Mouse (Mus musculus) frontal cortex, postnatal 14 days (tissue): ENCODE measurements around the gene Ipcef1.

Experiments
- DNase-seq, 2 experiments: peaks; one replicate each; pipeline ENCODE4 v3.0.0; 2022; ENCODE audit warnings: low spot score in 2 of 2

Ipcef1 gene

GRCm38 (mm10) chr10:6968334-6968733 is 83.9 kb downstream of the Ipcef1 start:
- no peak for DNase-seq

GRCm38 (mm10) chr10:6967588-6968242 is 84.6 kb downstream of the Ipcef1 start:
- DNase-seq = no peak

DNA sequence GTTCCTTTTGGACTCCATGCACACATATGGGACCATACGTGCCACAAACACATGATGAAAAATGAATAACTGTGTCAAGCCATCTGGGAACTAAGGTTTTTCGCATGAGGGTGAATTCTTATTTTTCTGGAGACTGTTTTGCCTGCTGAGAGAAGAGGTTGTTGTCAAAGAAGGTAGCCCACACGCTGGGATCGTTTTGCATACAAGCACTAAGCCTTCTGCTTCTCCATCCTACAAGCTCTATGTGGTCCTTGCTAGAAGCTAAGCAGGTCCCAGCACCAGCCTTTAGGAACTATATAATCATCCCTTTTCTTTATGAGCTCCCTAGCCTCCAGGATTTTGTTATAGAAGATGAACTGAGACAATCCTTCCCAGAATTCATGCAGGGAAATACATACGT is 93.5 kb downstream of the Ipcef1 start:
- DNase-seq = no peak

GRCm38 (mm10) chr10:6956357-6956756 is 95.9 kb downstream of the Ipcef1 start:
- no peak for DNase-seq

DNA sequence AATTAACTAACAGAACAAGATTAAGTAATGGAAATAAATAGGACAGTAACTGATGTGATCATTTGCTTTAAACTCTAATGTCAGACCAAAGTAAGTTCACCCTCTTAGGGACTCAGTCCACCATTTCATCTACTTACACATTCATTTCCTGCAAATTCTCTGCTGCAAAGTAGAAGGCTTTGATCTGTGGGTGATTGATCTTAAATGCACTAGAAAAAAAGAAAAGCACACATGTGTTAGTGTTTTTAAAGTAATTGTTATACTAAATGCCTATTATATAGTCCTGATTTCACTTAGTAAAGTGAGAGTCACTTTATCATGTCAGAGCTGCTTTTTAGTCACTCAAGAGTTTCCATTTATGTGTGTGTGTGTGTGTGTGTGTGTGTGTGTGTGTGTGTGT is 97.7 kb downstream of the Ipcef1 start:
- DNase-seq = no peak

GRCm38 (mm10) chr10:6953115-6953514 is 99.2 kb downstream of the Ipcef1 start:
- no peak for DNase-seq

DNA sequence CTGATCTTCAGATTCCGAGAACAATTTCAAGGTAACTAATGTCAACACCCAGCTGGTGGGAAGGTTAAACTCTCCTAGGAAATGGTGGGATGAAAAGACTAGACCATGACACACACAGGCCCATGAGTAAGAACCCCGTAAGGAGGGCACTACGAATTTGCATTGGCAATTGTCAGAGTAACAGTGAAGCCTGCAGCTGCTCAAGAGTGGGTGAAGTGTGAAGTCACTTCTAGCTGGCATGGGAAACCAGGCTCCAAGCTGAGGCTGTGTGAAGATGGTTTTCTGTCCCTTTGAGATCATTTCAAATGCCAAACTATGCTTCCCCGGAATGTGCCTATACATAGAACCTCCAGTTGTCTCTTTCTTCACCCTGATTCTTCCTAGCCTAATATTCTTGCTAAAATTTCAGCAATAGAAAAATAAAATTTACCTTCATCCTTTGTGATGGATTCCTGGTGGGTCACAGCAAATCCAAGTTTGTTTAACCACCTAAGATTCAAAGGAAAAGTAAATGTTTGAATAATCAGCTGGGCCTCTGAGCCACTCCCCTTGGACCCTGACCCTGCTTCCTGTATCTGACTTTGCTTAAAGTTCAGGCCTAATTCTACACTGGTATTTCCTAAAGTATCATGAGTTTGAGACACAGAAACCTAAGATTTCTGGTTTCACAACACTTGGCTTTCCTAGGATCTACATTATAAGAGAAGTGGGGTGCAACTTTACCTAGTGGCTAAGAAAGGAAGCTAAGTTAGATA is 115.4 kb downstream of the Ipcef1 start:
- peak; percentile 28 to 54 for DNase-seq

DNA sequence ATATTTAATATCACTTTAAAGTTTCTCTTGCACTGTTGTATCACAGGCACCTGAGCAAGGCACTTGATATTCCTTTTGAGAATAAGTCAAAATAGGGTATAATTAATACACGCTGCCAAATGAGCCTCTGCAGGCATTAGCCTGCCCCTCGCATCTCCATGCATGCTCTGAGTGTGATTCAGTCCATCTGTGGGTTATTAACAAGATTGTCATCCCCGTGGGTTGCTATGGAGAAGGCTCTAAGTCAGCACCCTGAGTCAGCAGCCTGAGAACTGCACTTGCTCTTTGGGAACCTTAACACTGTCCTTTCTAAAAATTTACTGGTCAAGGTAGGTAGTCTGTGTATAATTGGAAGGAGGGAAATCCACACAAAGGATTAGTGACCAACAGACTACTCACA is 117.5 kb downstream of the Ipcef1 start:
- DNase-seq = no peak

- DNase-seq = no peak
Measured at GRCm38 (mm10) chr10:6930889-6931288, 121.4 kb downstream of the Ipcef1 start.

DNA sequence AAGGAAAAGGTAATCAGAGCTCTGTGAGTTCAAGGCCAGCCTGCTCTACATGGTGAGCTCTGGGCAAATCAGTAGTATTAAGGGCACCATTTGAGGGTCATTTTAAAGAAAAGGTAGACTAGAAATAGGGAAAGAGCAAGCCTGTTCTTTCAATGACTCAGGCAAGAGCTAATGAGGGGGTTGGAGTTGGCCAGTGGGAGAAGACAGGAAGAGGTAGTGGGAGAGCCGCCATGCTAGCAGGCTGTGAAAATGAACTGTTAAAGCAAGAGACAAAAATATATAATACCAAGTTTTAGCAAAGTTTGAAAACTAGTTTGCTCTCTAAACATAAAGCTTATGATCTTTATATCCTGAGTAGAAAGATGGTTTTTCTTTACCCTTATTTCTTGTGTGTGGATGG is 121.9 kb downstream of the Ipcef1 start:
- DNase-seq = no peak

DNA sequence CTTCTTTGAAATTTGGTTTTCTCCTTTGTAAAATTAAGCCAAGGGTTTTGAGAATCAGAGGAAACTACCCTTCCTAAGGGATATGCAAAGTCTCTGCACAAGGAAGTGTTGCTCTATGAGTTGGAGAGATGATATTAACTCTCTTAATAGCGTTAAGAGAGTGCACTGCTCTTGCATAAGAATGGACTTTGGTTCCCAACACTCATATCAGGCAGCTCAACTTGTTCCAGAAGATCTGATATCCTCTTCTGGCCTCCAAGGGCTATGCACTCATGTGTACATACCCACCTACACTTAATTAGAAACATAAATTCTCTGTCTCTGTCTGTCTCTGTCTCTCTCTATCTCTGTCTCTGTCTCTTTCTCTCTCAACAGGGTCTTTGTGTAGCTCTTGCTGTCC is 123.4 kb downstream of the Ipcef1 start:
- DNase-seq = no peak

GRCm38 (mm10) chr10:6927600-6928223 is 124.6 kb downstream of the Ipcef1 start:
- no peak for DNase-seq

GRCm38 (mm10) chr10:6926724-6927123 is 125.6 kb downstream of the Ipcef1 start:
- DNase-seq = no peak

- peak; percentile 45 to 69 for DNase-seq
Measured at GRCm38 (mm10) chr10:6916545-6917257, 135.6 kb downstream of the Ipcef1 start.

GRCm38 (mm10) chr10:6915991-6916390 is 136.3 kb downstream of the Ipcef1 start:
- DNase-seq = no peak

GRCm38 (mm10) chr10:6909763-6910162 is 142.5 kb downstream of the Ipcef1 start:
- DNase-seq = no peak

DNA sequence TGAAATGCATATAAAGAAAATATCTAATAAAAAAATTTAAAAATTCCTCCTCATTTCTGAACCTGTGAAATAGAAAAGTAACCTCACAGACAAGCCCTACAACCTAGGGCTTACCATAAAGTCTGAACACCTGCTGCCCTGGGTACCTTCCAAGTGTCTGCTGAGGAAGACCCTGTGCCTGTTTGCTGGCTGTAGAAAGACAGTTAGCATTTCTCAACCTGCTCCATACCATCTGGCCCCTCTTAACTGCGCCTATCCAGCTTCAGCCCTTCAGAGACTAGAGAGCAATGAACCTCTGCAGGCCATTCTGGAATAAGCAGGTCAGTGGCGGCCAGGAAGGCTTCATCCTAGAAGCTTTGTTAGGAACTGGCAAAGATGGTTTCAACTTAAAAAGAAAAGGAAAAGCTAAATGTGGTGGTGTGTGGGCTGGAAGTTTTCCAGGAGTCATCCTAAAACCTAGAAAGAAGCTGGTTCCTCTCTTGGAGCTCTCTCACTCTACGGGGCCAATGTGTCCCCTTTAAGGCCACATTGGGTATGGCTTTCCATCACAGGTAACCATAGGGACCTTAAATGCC is 150.4 kb downstream of the Ipcef1 start:
- DNase-seq = no peak

DNA sequence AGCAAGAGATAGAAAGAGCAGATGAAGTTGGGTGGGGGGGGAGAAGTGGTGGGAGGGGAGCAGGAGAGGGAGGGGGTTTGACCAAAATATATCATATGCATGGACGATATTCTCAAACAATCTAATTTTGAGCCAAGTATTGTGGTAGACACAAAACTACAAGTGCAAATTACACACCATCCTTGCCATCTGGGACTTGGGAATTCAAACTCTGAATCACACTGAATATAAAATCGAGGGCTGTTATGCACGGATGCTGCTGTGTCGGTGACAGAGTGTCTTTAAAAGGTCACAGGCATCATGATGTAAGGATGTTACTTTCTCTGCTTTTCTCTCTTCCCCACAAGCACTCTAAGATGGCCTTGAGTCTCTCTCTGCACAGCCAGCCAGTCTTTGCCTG is 152.2 kb downstream of the Ipcef1 start:
- no peak for DNase-seq

- DNase-seq = no peak
Measured at GRCm38 (mm10) chr10:6896659-6897303, 155.5 kb downstream of the Ipcef1 start.

- no peak for DNase-seq
Measured at GRCm38 (mm10) chr10:6895796-6896195, 156.5 kb downstream of the Ipcef1 start.

DNA sequence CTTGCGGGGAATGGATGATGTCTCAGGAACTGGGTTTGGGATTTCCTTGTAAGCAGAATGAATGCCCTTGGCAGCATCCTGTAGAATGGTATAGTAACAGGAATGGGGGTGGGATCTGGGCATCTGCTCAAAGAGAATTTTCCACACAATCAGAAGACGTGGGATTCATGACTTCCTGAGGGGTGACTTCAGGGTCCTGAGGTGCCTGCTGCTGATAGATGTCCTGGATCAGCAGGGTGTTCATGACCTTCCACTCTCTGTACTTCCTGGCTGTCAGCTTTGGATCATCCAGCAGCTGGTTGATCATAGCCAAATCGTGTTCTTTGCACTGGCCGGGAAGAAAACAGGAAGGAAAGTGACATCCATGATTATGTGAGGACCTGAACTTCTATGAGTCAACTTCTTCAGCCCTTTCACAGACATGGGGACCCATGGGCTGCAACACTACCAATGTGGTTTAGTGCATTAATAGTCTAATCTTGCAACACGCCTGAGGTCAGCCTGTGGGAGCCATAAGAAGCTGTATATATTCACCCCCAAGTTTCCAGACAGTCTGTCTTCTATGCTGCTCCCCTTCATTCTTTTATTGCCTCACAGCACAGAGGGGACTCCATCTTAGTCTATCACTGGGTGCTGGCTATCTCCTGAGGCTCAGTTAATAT is 161.8 kb downstream of the Ipcef1 start:
- no peak for DNase-seq
